Mouse (Mus musculus): Measurements from ENCODE around the gene Ttll11. TPM values are rescaled to one million over a fixed set of nuclear protein-coding genes. Genes with fewer than 3 reads are reported as not detected.
A peak's percentile ranks its signal among the peaks of the same experiment; 100 is the strongest.

Ttll11 gene
- polyA plus RNA-seq, 1 experiment from 2014 or later = 1.00 TPM

GRCm38 (mm10) chr2:35803095-35803494 lies 176.6 kb downstream of the Ttll11 start:
- WGBS = 85% methylated on average over 11 of the region's 11 CpGs
- Histone ChIP-seq H3K4me2 (ENCODE audit: low read length) (no peak overlapping the region), H3K36me3 (ENCODE audit: control insufficient read depth, insufficient read depth, low read length) (no peaks in the 10 kb centered on the region), H3K9ac (ENCODE audit: low read length) (no peak overlapping the region), H3K27me3 (ENCODE audit: control insufficient read depth, insufficient read depth, low read length) (no peaks in the 10 kb centered on the region), H3K9me3 (ENCODE audit: control insufficient read depth, low read length) (no peaks in the 10 kb centered on the region), H3K4me1 (ENCODE audit: control insufficient read depth in 2 of 2, insufficient read depth in 2 of 2, low read length in 2 of 2) (peaks cover 4 to 7% of the 10 kb centered on the region in 2 experiments), H3K27ac (replicated peaks in 1 of 2; ENCODE audit: control insufficient read depth in 1 of 2, insufficient read depth in 1 of 2, low read depth in 2 of 2, low read length in 2 of 2) (no peak overlapping the region), H3K4me3 (ENCODE audit: control insufficient read depth in 1 of 2, insufficient read depth in 1 of 2, low read depth in 1 of 2, low read length in 2 of 2) (no peak overlapping the region)
- no peak for ATAC-seq (ENCODE audit: insufficient number of reproducible peaks, insufficient read depth, low FRiP score, low read depth)

GRCm38 (mm10) chr2:35801759-35802158 lies 178.0 kb downstream of the Ttll11 start:
- H3K4me3 ChIP-seq (ENCODE audit: control insufficient read depth in 1 of 2, insufficient read depth in 1 of 2, low read depth in 1 of 2, low read length in 2 of 2) = no peak overlapping the region
- H3K9me3 ChIP-seq (ENCODE audit: control insufficient read depth, low read length) = no peaks in the 10 kb centered on the region
- no peak for ATAC-seq (ENCODE audit: insufficient number of reproducible peaks, insufficient read depth, low FRiP score, low read depth)
- H3K4me1 ChIP-seq (ENCODE audit: control insufficient read depth in 2 of 2, insufficient read depth in 2 of 2, low read length in 2 of 2) = peaks cover 4 to 7% of the 10 kb centered on the region in 2 experiments
- no peaks in the 10 kb centered on the region for H3K36me3 ChIP-seq (ENCODE audit: control insufficient read depth, insufficient read depth, low read length)
- WGBS = 39% methylated on average over 2 of the region's 2 CpGs
- H3K9ac ChIP-seq (ENCODE audit: low read length) = no peak overlapping the region
- no peaks in the 10 kb centered on the region for H3K27me3 ChIP-seq (ENCODE audit: control insufficient read depth, insufficient read depth, low read length)
- no peak overlapping the region for H3K4me2 ChIP-seq (ENCODE audit: low read length)
- peak overlapping the region; percentile 4 to 45; a peak in 2 of 4 replicates for H3K27ac ChIP-seq (replicated peaks in 1 of 2; ENCODE audit: control insufficient read depth in 1 of 2, insufficient read depth in 1 of 2, low read depth in 2 of 2, low read length in 2 of 2)

- Histone ChIP-seq H3K36me3 (ENCODE audit: control insufficient read depth, insufficient read depth, low read length) (no peaks in the 10 kb centered on the region), H3K4me3 (ENCODE audit: control insufficient read depth in 1 of 2, insufficient read depth in 1 of 2, low read depth in 1 of 2, low read length in 2 of 2) (no peak overlapping the region), H3K9me3 (ENCODE audit: control insufficient read depth, low read length) (no peaks in the 10 kb centered on the region), H3K4me1 (ENCODE audit: control insufficient read depth in 2 of 2, insufficient read depth in 2 of 2, low read length in 2 of 2) (peaks cover 4 to 5% of the 10 kb centered on the region in 2 experiments; a peak in 3 of 4 replicates), H3K27ac (replicated peaks in 1 of 2; ENCODE audit: control insufficient read depth in 1 of 2, insufficient read depth in 1 of 2, low read depth in 2 of 2, low read length in 2 of 2) (no peak overlapping the region), H3K9ac (ENCODE audit: low read length) (no peak overlapping the region), H3K27me3 (ENCODE audit: control insufficient read depth, insufficient read depth, low read length) (no peaks in the 10 kb centered on the region), H3K4me2 (ENCODE audit: low read length) (no peak overlapping the region)
- ATAC-seq (ENCODE audit: insufficient number of reproducible peaks, insufficient read depth, low FRiP score, low read depth) = no peak
- 82% methylated on average over 6 of the region's 6 CpGs for WGBS
These were observed 180.6 kb downstream of the Ttll11 start for GRCm38 (mm10) chr2:35799073-35799472.

- no peaks in the 10 kb centered on the region for H3K9me3 ChIP-seq (ENCODE audit: control insufficient read depth, low read length)
- peaks cover 4 to 5% of the 10 kb centered on the region in 2 experiments; a peak in 3 of 4 replicates for H3K4me1 ChIP-seq (ENCODE audit: control insufficient read depth in 2 of 2, insufficient read depth in 2 of 2, low read length in 2 of 2)
- H3K27ac ChIP-seq (replicated peaks in 1 of 2; ENCODE audit: control insufficient read depth in 1 of 2, insufficient read depth in 1 of 2, low read depth in 2 of 2, low read length in 2 of 2) = no peak overlapping the region
- WGBS = 67% methylated on average over 8 of the region's 8 CpGs
- no peaks in the 10 kb centered on the region for H3K36me3 ChIP-seq (ENCODE audit: control insufficient read depth, insufficient read depth, low read length)
- H3K27me3 ChIP-seq (ENCODE audit: control insufficient read depth, insufficient read depth, low read length) = no peaks in the 10 kb centered on the region
- H3K4me2 ChIP-seq (ENCODE audit: low read length) = no peak overlapping the region
- no peak for ATAC-seq (ENCODE audit: insufficient number of reproducible peaks, insufficient read depth, low FRiP score, low read depth)
- no peak overlapping the region for H3K9ac ChIP-seq (ENCODE audit: low read length)
- H3K4me3 ChIP-seq (ENCODE audit: control insufficient read depth in 1 of 2, insufficient read depth in 1 of 2, low read depth in 1 of 2, low read length in 2 of 2) = no peak overlapping the region
These were observed 181.7 kb downstream of the Ttll11 start for GRCm38 (mm10) chr2:35797998-35798397.

GRCm38 (mm10) chr2:35789362-35790326 lies 190.1 kb downstream of the Ttll11 start:
- H3K9me3 ChIP-seq (ENCODE audit: control insufficient read depth, low read length) = no peaks in the 10 kb centered on the region
- H3K9ac ChIP-seq (ENCODE audit: low read length) = no peak overlapping the region
- 86% methylated on average over 27 of the region's 27 CpGs for WGBS
- H3K4me1 ChIP-seq (ENCODE audit: control insufficient read depth in 2 of 2, insufficient read depth in 2 of 2, low read length in 2 of 2) = no peaks in the 10 kb centered on the region; a peak in 1 of 4 replicates
- H3K27ac ChIP-seq (replicated peaks in 1 of 2; ENCODE audit: control insufficient read depth in 1 of 2, insufficient read depth in 1 of 2, low read depth in 2 of 2, low read length in 2 of 2) = no peak overlapping the region
- H3K4me3 ChIP-seq (ENCODE audit: control insufficient read depth in 1 of 2, insufficient read depth in 1 of 2, low read depth in 1 of 2, low read length in 2 of 2) = no peak overlapping the region
- ATAC-seq (ENCODE audit: insufficient number of reproducible peaks, insufficient read depth, low FRiP score, low read depth) = no peak
- H3K4me2 ChIP-seq (ENCODE audit: low read length) = no peak overlapping the region
- no peaks in the 10 kb centered on the region for H3K36me3 ChIP-seq (ENCODE audit: control insufficient read depth, insufficient read depth, low read length)
- H3K27me3 ChIP-seq (ENCODE audit: control insufficient read depth, insufficient read depth, low read length) = no peaks in the 10 kb centered on the region

- no peaks in the 10 kb centered on the region for H3K9me3 ChIP-seq (ENCODE audit: control insufficient read depth, low read length)
- H3K27me3 ChIP-seq (ENCODE audit: control insufficient read depth, insufficient read depth, low read length) = no peaks in the 10 kb centered on the region
- no peak overlapping the region for H3K9ac ChIP-seq (ENCODE audit: low read length)
- no peak overlapping the region for H3K27ac ChIP-seq (replicated peaks in 1 of 2; ENCODE audit: control insufficient read depth in 1 of 2, insufficient read depth in 1 of 2, low read depth in 2 of 2, low read length in 2 of 2)
- ATAC-seq (ENCODE audit: insufficient number of reproducible peaks, insufficient read depth, low FRiP score, low read depth) = no peak
- H3K4me2 ChIP-seq (ENCODE audit: low read length) = no peak overlapping the region
- whole genome bisulfite sequencing = 84% methylated on average over 7 of the region's 7 CpGs
- H3K4me1 ChIP-seq (ENCODE audit: control insufficient read depth in 2 of 2, insufficient read depth in 2 of 2, low read length in 2 of 2) = peaks cover 0 to 5% of the 10 kb centered on the region in 2 experiments; a peak in 1 of 4 replicates
- no peak overlapping the region for H3K4me3 ChIP-seq (ENCODE audit: control insufficient read depth in 1 of 2, insufficient read depth in 1 of 2, low read depth in 1 of 2, low read length in 2 of 2)
- H3K36me3 ChIP-seq (ENCODE audit: control insufficient read depth, insufficient read depth, low read length) = no peaks in the 10 kb centered on the region
These were observed 193.8 kb downstream of the Ttll11 start for GRCm38 (mm10) chr2:35785877-35786276.

GRCm38 (mm10) chr2:35783368-35783767 lies 196.3 kb downstream of the Ttll11 start:
- Histone ChIP-seq H3K9me3 (ENCODE audit: control insufficient read depth, low read length) (no peaks in the 10 kb centered on the region), H3K9ac (ENCODE audit: low read length) (no peak overlapping the region), H3K36me3 (ENCODE audit: control insufficient read depth, insufficient read depth, low read length) (no peaks in the 10 kb centered on the region), H3K4me3 (ENCODE audit: control insufficient read depth in 1 of 2, insufficient read depth in 1 of 2, low read depth in 1 of 2, low read length in 2 of 2) (no peak overlapping the region), H3K27me3 (ENCODE audit: control insufficient read depth, insufficient read depth, low read length) (no peaks in the 10 kb centered on the region), H3K4me2 (ENCODE audit: low read length) (no peak overlapping the region), H3K4me1 (ENCODE audit: control insufficient read depth in 2 of 2, insufficient read depth in 2 of 2, low read length in 2 of 2) (peaks cover 6 to 13% of the 10 kb centered on the region in 2 experiments), H3K27ac (replicated peaks in 1 of 2; ENCODE audit: control insufficient read depth in 1 of 2, insufficient read depth in 1 of 2, low read depth in 2 of 2, low read length in 2 of 2) (no peak overlapping the region)
- ATAC-seq (ENCODE audit: insufficient number of reproducible peaks, insufficient read depth, low FRiP score, low read depth) = no peak
- 45% methylated on average over 10 of the region's 10 CpGs for WGBS
